Mouse (Mus musculus): ENCODE results near the gene Scand1.

DNA sequence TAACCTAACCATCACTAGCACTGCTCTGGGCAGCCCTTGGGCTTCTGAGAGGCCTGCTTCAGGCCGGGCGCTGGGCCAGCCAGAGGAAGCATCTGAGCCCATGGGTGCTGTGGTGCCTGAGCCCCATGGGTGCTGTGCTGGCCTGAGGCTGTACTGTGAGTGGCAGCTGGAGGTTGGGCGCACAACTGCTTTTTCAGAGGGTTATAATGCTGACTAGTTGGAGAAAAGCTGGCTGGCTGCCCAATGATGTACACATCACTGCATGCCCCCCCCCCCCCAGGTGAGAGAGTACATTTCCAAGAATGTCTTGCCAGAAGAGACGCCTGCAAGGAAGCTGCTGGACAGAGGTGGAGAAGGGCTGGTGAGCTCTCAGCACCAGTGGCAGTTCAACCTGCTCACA, 8.2 kb downstream of the Scand1 start:
- TF ChIP-seq POLR2A (IDR thresholded peaks at IDR 0.05; ENCODE audit: insufficient read depth, low read depth, low read length) = no peak
- TF ChIP-seq CTCF (IDR thresholded peaks at IDR 0.05) = no peak

Data from heart, adult 2 months (tissue).